Mouse (Mus musculus): ENCODE data around the gene Myl7.

GRCm38 (mm10) chr11:5908642-5909041 lies 10.1 kb upstream of the Myl7 start:
- TF ChIP-seq POLR2A (IDR thresholded peaks at IDR 0.05; ENCODE audit: borderline replicate concordance, extremely low read depth, low read depth, low read length) (no peak), CTCF (IDR thresholded peaks at IDR 0.05; ENCODE audit: insufficient read depth, low read length) (no peak)

All from lung, adult 2 months (tissue).